Mouse (Mus musculus) erythroblast, embryonic 14.5 days (primary cell): Measurements from ENCODE around the gene Thsd4. TPM values are rescaled to one million over a fixed set of nuclear protein-coding genes. Genes with fewer than 3 reads are reported as not detected.

Experiments used
- H3K27me3 ChIP-seq: 2 replicates; pipeline ENCODE4 v1.6.1; 2012; ENCODE audit warnings: inconsistent platforms; ENCODE audit not compliant: control insufficient read depth
- H3K36me3 ChIP-seq: 2 replicates; pipeline ENCODE4 v1.6.1; 2012; ENCODE audit warnings: mild to moderate bottlenecking, inconsistent platforms; ENCODE audit not compliant: control insufficient read depth
- H3K4me1 ChIP-seq: 2 replicates; pipeline ENCODE4 v1.6.1; 2012; ENCODE audit warnings: inconsistent platforms; ENCODE audit not compliant: control insufficient read depth
- H3K4me3 ChIP-seq: replicated peaks from 2 replicates; pipeline ENCODE3; 2012; ENCODE audit warnings: moderate library complexity, mild to moderate bottlenecking, inconsistent platforms
- H3K9me3 ChIP-seq: 2 replicates; pipeline ENCODE4 v1.6.1; 2012; ENCODE audit warnings: low read length, inconsistent platforms, mixed read lengths; ENCODE audit not compliant: control insufficient read depth
- GATA1 ChIP-seq: IDR thresholded peaks from 2 replicates; pipeline ENCODE4 v1.6.1; 2012; ENCODE audit warnings: low read length, inconsistent platforms, mixed read lengths
- TAL1 ChIP-seq: IDR thresholded peaks from 3 replicates; pipeline ENCODE4 v1.6.1; 2012; ENCODE audit warnings: low read length, inconsistent platforms, mixed read lengths
- polyA plus RNA-seq: library from polyadenylated mRNA; stranded (reverse); fragments of >175 nt; gene quantifications from 2 replicates; pipeline ENCODE4 v1.2.3, GENCODE M21; 2012

Thsd4 gene
- polyA plus RNA-seq, 1 experiment: 0.01 TPM

DNA sequence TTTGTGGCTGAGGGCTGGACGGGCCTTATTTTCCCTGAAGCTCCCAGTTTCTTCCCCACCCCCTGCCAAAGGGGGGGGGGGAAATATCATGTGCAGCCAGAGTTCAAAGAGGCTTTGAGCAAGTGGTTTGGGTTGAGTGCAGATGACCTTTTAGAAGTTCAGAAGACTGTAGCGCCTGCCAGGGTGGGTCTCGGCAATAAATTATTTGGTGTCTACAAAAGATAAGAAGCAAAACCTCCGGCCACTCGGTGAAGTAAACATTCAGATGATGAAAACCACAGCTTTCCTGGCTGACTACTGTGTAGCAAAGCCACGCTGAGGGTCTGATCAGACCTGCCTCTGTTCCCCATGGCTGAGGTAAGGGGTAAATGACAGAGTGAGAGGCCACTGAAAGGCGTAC is 116.1 kb downstream of the Thsd4 start:
- Histone ChIP-seq H3K36me3 (no peaks in the 10 kb centered on the region), H3K9me3 (no peaks in the 10 kb centered on the region), H3K27me3 (no peaks in the 10 kb centered on the region), H3K4me1 (no peaks in the 10 kb centered on the region), H3K4me3 (no peak overlapping the region)
- TF ChIP-seq GATA1 (no peak), TAL1 (no peak)

DNA sequence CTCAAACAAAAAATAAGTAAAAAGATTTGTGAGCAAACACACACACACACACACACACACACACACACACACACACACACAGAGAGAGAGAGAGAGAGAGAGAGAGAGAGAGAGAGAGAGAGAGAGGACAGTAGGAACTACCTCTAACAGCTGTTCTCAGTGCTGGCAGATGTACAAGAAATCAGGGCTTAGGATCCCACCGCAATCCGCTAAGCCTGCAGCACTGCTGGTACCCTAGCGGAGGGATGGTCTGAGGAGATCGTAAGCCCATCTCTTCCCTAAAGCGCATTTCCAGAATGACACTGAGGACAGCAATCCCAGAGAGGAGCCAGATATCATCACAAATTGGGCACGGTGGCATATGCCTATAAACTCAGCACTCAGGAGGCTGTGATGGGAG is 119.2 kb downstream of the Thsd4 start:
- H3K36me3 ChIP-seq: no peaks in the 10 kb centered on the region
- no peaks in the 10 kb centered on the region for H3K9me3 ChIP-seq
- TF ChIP-seq TAL1: no peak
- no peak for TF ChIP-seq GATA1
- H3K27me3 ChIP-seq: no peaks in the 10 kb centered on the region
- H3K4me3 ChIP-seq: no peak overlapping the region
- H3K4me1 ChIP-seq: no peaks in the 10 kb centered on the region; the same call in 1 of the 2 replicates

- Histone ChIP-seq H3K4me1 (no peaks in the 10 kb centered on the region; the same call in 1 of the 2 replicates), H3K9me3 (no peaks in the 10 kb centered on the region), H3K36me3 (no peaks in the 10 kb centered on the region), H3K4me3 (no peak overlapping the region), H3K27me3 (no peaks in the 10 kb centered on the region)
- no peak for TF ChIP-seq GATA1
- no peak for TF ChIP-seq TAL1
Observed at GRCm38 (mm10) chr9:60400001-60400400, 121.8 kb downstream of the Thsd4 start.

DNA sequence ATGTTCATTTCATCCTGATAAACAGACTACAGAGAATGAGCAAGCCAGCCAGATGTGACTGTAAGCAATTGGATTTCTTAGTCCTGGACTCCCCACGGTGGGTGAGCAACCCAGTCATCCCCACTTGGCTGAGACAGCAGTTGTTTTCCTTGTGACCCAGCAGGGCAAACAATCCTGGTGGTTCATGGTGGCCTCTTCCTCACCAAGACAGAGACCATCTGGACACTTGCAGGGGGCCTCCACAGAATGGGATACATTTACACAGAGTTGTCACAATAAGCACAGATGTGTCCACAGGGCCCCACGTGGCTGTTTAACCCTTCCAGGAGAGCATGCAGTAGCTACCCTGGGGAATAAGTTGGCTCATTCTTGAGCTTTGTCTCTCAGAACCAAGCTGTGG is 123.8 kb downstream of the Thsd4 start:
- Histone ChIP-seq H3K36me3 (no peaks in the 10 kb centered on the region), H3K9me3 (no peaks in the 10 kb centered on the region), H3K4me1 (no peaks in the 10 kb centered on the region; the same call in 1 of the 2 replicates), H3K27me3 (no peaks in the 10 kb centered on the region), H3K4me3 (no peak overlapping the region)
- TF ChIP-seq TAL1: no peak
- TF ChIP-seq GATA1: no peak

DNA sequence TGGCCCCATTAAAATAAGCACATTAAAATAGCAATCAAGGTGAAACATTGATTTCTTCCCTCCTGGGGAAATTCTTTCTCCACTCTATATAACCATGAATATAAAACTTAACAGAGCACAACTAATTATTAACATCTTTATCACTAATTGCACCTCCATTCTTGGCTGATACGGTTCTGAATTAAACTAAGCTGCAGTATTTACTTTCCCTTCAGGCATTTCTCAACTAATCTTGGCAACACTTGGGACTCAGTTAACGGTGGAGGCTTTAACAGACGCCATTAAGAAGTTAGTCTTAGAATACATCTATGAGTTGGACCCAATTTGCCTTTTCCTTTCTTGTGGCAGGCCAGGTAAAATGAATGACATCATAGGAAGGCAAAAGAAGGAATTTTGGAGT is 125.8 kb downstream of the Thsd4 start:
- no peaks in the 10 kb centered on the region; the same call in 1 of the 2 replicates for H3K4me1 ChIP-seq
- TF ChIP-seq TAL1 (no peak), GATA1 (no peak)
- no peaks in the 10 kb centered on the region for H3K9me3 ChIP-seq

DNA sequence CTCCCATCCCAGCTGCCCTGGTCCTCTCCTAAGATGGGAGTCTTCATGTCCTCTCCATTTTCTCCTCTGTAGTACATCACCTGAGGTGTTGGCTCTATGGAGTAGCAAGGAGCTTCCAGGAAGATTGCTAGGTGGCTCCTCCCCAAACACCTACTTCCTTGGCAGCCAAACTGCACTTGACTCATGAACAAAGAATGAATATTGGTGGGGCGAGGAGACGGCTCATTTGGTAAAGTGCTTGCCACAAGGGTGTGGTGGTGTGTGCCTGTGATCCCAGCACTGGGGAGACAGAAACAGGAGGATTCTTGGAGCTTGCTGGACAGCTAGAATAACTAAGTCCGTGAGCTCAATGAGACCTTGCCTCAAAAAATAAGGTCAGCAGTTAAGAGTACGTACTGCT is 128.9 kb downstream of the Thsd4 start:
- no peak for TF ChIP-seq GATA1
- TF ChIP-seq TAL1: no peak
- Histone ChIP-seq H3K27me3 (no peaks in the 10 kb centered on the region), H3K9me3 (no peaks in the 10 kb centered on the region), H3K4me1 (no peaks in the 10 kb centered on the region), H3K36me3 (no peaks in the 10 kb centered on the region), H3K4me3 (no peak overlapping the region)

More for the DNA sequence above, 125.8 kb downstream of the Thsd4 start:
- Histone ChIP-seq H3K36me3 (no peaks in the 10 kb centered on the region), H3K4me3 (no peak overlapping the region), H3K27me3 (no peaks in the 10 kb centered on the region)

- H3K36me3 ChIP-seq: no peaks in the 10 kb centered on the region
- H3K9me3 ChIP-seq: no peaks in the 10 kb centered on the region
- no peak overlapping the region for H3K4me3 ChIP-seq
- no peaks in the 10 kb centered on the region for H3K27me3 ChIP-seq
- no peaks in the 10 kb centered on the region for H3K4me1 ChIP-seq
- TF ChIP-seq GATA1 (no peak), TAL1 (no peak)
Observed at GRCm38 (mm10) chr9:60384751-60385150, 137.1 kb downstream of the Thsd4 start.

- Histone ChIP-seq H3K9me3 (no peaks in the 10 kb centered on the region), H3K36me3 (no peaks in the 10 kb centered on the region), H3K4me1 (no peaks in the 10 kb centered on the region), H3K4me3 (no peak overlapping the region), H3K27me3 (no peaks in the 10 kb centered on the region)
- TF ChIP-seq GATA1 (no peak), TAL1 (no peak)
Observed at GRCm38 (mm10) chr9:60382941-60383340, 138.9 kb downstream of the Thsd4 start.

- Histone ChIP-seq H3K27me3 (no peaks in the 10 kb centered on the region), H3K4me1 (no peaks in the 10 kb centered on the region), H3K9me3 (no peaks in the 10 kb centered on the region), H3K36me3 (no peaks in the 10 kb centered on the region), H3K4me3 (no peak overlapping the region)
- no peak for TF ChIP-seq GATA1
- no peak for TF ChIP-seq TAL1
Observed at GRCm38 (mm10) chr9:60382526-60382925, 139.3 kb downstream of the Thsd4 start.

DNA sequence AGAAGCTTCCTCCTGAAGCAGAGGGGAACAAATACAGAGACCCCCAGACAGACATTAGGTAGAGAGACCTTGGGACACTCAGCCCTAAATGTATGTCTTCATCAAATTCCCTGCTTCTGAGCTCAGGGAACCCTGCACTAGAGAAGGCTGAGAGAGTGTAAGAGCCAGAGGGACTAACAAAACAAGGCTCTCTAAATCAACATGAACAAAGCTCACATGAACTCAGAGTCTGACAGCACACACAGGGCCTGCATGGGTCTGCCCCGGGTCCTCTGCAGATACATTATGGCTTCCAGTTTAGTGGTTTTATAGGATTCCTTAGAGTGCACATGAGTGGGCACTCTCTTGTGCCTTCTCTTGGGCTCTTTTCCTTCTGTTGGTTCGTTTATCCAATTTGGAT is 140.8 kb downstream of the Thsd4 start:
- Histone ChIP-seq H3K4me1 (no peaks in the 10 kb centered on the region), H3K9me3 (no peaks in the 10 kb centered on the region), H3K36me3 (no peaks in the 10 kb centered on the region), H3K27me3 (no peaks in the 10 kb centered on the region), H3K4me3 (no peak overlapping the region)
- TF ChIP-seq GATA1 (no peak), TAL1 (no peak)
